Mouse (Mus musculus) brain, adult 2 months (tissue): ENCODE results near the gene Dynlt1c.
"Not testable (repeated sequence)": the region's sequence is repeated elsewhere in the genome, so short reads cannot be mapped to it uniquely, and the experiment has no call there.

ENCODE experiments used
- DNase-seq: peaks from one replicate; pipeline ENCODE4 v3.0.0; 2011; ENCODE audit warnings: low read depth, low spot score

Dynlt1c gene

GRCm38 (mm10) chr17:6601204-6601911 lies at the start of gene Dynlt1c:
Dynlt1c (plus strand) TSS chr17:6601671.
- peak; percentile 86 for DNase-seq

- DNase-seq: not testable (repeated sequence)
Observed at GRCm38 (mm10) chr17:6553798-6554197, 47.7 kb upstream of the Dynlt1c start.

- DNase-seq: not testable (repeated sequence)
Observed at GRCm38 (mm10) chr17:6554243-6554642, 47.2 kb upstream of the Dynlt1c start.

GRCm38 (mm10) chr17:6559447-6560133 lies 41.9 kb upstream of the Dynlt1c start:
- DNase-seq: not testable (repeated sequence)

GRCm38 (mm10) chr17:6564866-6565265 lies 36.6 kb upstream of the Dynlt1c start:
- DNase-seq: not testable (repeated sequence)

GRCm38 (mm10) chr17:6567908-6568307 lies 33.6 kb upstream of the Dynlt1c start:
- DNase-seq: not testable (repeated sequence)

- DNase-seq: not testable (repeated sequence)
Observed at GRCm38 (mm10) chr17:6571296-6571695, 30.2 kb upstream of the Dynlt1c start.

- DNase-seq: not testable (repeated sequence)
Observed at GRCm38 (mm10) chr17:6572202-6572601, 29.3 kb upstream of the Dynlt1c start.

- DNase-seq: not testable (repeated sequence)
Observed at GRCm38 (mm10) chr17:6575376-6575775, 26.1 kb upstream of the Dynlt1c start.

GRCm38 (mm10) chr17:6588672-6589071 lies 12.8 kb upstream of the Dynlt1c start:
- not testable (repeated sequence) for DNase-seq

GRCm38 (mm10) chr17:6592109-6592508 lies 9.4 kb upstream of the Dynlt1c start:
- DNase-seq: not testable (repeated sequence)

- DNase-seq: not testable (repeated sequence)
Observed at GRCm38 (mm10) chr17:6593896-6594295, 7.6 kb upstream of the Dynlt1c start.

GRCm38 (mm10) chr17:6595776-6596497 lies 5.5 kb upstream of the Dynlt1c start:
- DNase-seq: not testable (repeated sequence)

GRCm38 (mm10) chr17:6598356-6598755 lies 3.1 kb upstream of the Dynlt1c start:
- not testable (repeated sequence) for DNase-seq

GRCm38 (mm10) chr17:6600216-6600911 lies 1.1 kb upstream of the Dynlt1c start:
- peak; percentile 16 for DNase-seq

GRCm38 (mm10) chr17:6602205-6602604 lies 734 bp downstream of the Dynlt1c start:
- DNase-seq: not testable (repeated sequence)

- peak; percentile 23 for DNase-seq
Observed at GRCm38 (mm10) chr17:6605347-6605746, 3.9 kb downstream of the Dynlt1c start.

- DNase-seq: not testable (repeated sequence)
Observed at GRCm38 (mm10) chr17:6613524-6613923, 12.1 kb downstream of the Dynlt1c start.

GRCm38 (mm10) chr17:6614316-6614715 lies 12.8 kb downstream of the Dynlt1c start:
- DNase-seq: not testable (repeated sequence)

GRCm38 (mm10) chr17:6616731-6617130 lies 15.3 kb downstream of the Dynlt1c start:
- DNase-seq: not testable (repeated sequence)

GRCm38 (mm10) chr17:6617689-6618400 lies 16.4 kb downstream of the Dynlt1c start:
- DNase-seq: not testable (repeated sequence)
